8 mouse cellular contexts compared by ENCODE assay signal in the genomic region with DNA sequence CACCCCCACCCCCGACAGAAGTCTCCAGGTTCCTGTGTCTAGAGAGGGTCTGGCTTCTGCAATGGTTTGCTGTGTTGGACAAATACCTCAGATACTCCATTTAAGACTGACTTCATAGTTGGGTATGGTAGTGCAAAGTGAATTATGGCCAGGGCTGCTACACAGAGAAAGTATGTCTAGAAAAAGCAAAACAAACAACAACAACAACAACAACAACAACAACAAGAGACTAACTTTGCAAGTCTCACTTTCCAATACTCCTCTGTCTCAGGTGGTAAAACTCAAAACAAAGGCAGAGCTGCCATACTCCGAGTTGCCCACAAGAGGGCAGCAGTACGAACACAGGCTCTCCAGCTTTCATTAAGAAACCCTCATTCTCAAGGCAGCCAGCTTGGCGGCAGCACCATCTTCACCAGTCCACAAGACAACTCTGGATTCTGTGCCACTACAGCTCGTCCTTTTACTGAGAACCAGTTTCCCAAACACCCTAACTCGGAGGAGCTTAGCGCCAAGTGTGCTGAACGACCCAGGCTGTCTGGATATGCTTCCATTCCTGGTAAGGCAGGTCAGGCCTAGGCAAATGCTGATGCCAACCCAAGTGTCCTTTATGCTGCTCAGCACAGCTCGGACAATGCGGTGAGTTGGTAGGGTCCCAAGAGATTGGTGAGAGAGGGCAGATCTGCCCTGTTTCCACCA.
DNase-seq lines count a peak whose midpoint lies in the region; ATAC-seq and TF ChIP-seq lines count a peak whose summit lies in the region.

No protein-coding gene starts in this region.

- H3K4me2 ChIP-seq in forebrain, embryonic 11.5 days (ENCODE audit: low read depth, low read length, severe bottlenecking) = no peak overlapping the region
- no peak overlapping the region for H3K4me2 ChIP-seq in heart, postnatal 0 days (ENCODE audit: low read depth, low read length)
- no peak overlapping the region for H3K4me2 ChIP-seq in liver, embryonic 14.5 days (ENCODE audit: low read depth)

- TF ChIP-seq CTCF in G1E (IDR thresholded peaks at IDR 0.05; ENCODE audit: low read depth, low read length) = peak; percentile 95
- TF ChIP-seq CTCF in heart, postnatal 0 days (IDR thresholded peaks at IDR 0.05; ENCODE audit: low read depth) = peak; percentile 96
- TF ChIP-seq CTCF in liver, embryonic 14.5 days (IDR thresholded peaks at IDR 0.05; ENCODE audit: low read depth) = peak; percentile 94

- peaks cover 11% of the 10 kb centered on the region for H3K36me3 ChIP-seq in G1E (replicated peaks)
- H3K36me3 ChIP-seq in forebrain, embryonic 11.5 days (ENCODE audit: control insufficient read depth, insufficient read depth, low read length) = no peaks in the 10 kb centered on the region
- 0 out of 2 replicates have a peak, but pooled peaks cover 8% of the 10 kb centered on the region for H3K36me3 ChIP-seq in heart, postnatal 0 days (replicated peaks; ENCODE audit: control insufficient read depth, insufficient read depth, low read length)
- H3K36me3 ChIP-seq in liver, embryonic 14.5 days (replicated peaks; ENCODE audit: control insufficient read depth, insufficient read depth, low read depth) = no peaks in the 10 kb centered on the region

- H3K27ac ChIP-seq in forebrain, embryonic 11.5 days (ENCODE audit: low read depth, low read length) = no peak overlapping the region
- H3K27ac ChIP-seq in heart, postnatal 0 days (ENCODE audit: low read depth) = no peak overlapping the region
- no peak overlapping the region for H3K27ac ChIP-seq in liver, embryonic 14.5 days

- peak; percentile 72 for DNase-seq in G1E (ENCODE audit: low spot score)
- peak; percentile 46 for DNase-seq in c-Kit-positive CD71-positive TER-119-positive erythroid progenitor cells, embryonic 14.5 days (ENCODE audit: low spot score)
- peak; percentile 84 for DNase-seq in forebrain, embryonic 11.5 days (ENCODE audit: low spot score)
- peak; percentile 58 for DNase-seq in heart, postnatal 0 days (ENCODE audit: low spot score)
- DNase-seq in kidney, postnatal 25 days = peak; percentile 73 to 78
- DNase-seq in liver, embryonic 14.5 days (ENCODE audit: low read depth in 3 of 3, low spot score in 3 of 3) = peak in 2 of 3 experiments; percentile 3 to 38
- peak; percentile 45 for DNase-seq in ovary, postnatal 10 days (ENCODE audit: low spot score)
- DNase-seq in thymus, postnatal 4 days = peak; percentile 65

- no peaks in the 10 kb centered on the region for H3K27me3 ChIP-seq in G1E (ENCODE audit: insufficient read depth, low read length)
- H3K27me3 ChIP-seq in forebrain, embryonic 11.5 days (ENCODE audit: control insufficient read depth, insufficient read depth, low read length) = no peaks in the 10 kb centered on the region
- no peaks in the 10 kb centered on the region for H3K27me3 ChIP-seq in heart, postnatal 0 days (ENCODE audit: control insufficient read depth, insufficient read depth, low read length)
- no peaks in the 10 kb centered on the region for H3K27me3 ChIP-seq in liver, embryonic 14.5 days (ENCODE audit: control insufficient read depth, insufficient read depth, low read length)

- peak overlapping the region; percentile 46; the same call in 1 of the 2 replicates for H3K4me3 ChIP-seq in G1E (ENCODE audit: low read depth, low read length)
- no peak overlapping the region for H3K4me3 ChIP-seq in forebrain, embryonic 11.5 days (ENCODE audit: low read depth, low read length)
- no peak overlapping the region for H3K4me3 ChIP-seq in heart, postnatal 0 days (ENCODE audit: low read depth, low read length)
- no peak overlapping the region for H3K4me3 ChIP-seq in liver, embryonic 14.5 days (ENCODE audit: insufficient read depth in 1 of 2, low read depth in 2 of 2, low read length in 2 of 2)

- peak; percentile 54 for ATAC-seq in G1E (ENCODE audit: extremely low read depth, insufficient number of reproducible peaks, low FRiP score, poor library complexity, severe bottlenecking)
- 0 out of 2 replicates have a peak, but pooled peaks have one; percentile 46 for ATAC-seq in forebrain, embryonic 11.5 days (replicated peaks; ENCODE audit: low FRiP score)
- no peak for ATAC-seq in heart, postnatal 0 days (ENCODE audit: insufficient read depth, low read depth)
- no peak for ATAC-seq in liver, embryonic 14.5 days (ENCODE audit: insufficient read depth)

- no peak overlapping the region for H3K9ac ChIP-seq in forebrain, embryonic 11.5 days (ENCODE audit: low read length)
- no peak overlapping the region for H3K9ac ChIP-seq in heart, postnatal 0 days (replicated peaks; ENCODE audit: low read depth, low read length)
- no peak overlapping the region for H3K9ac ChIP-seq in liver, embryonic 14.5 days (replicated peaks)

- WGBS in forebrain, embryonic 11.5 days = 34% methylated on average over 10 of the region's 10 CpGs
- 24% methylated on average over 10 of the region's 10 CpGs for WGBS in heart, postnatal 0 days
- 27% methylated on average over 10 of the region's 10 CpGs for WGBS in liver, embryonic 14.5 days (ENCODE audit: insufficient replicate concordance)

- no peaks in the 10 kb centered on the region for H3K9me3 ChIP-seq in G1E (replicated peaks)
- no peaks in the 10 kb centered on the region for H3K9me3 ChIP-seq in forebrain, embryonic 11.5 days (ENCODE audit: control insufficient read depth, low read length)
- no peaks in the 10 kb centered on the region for H3K9me3 ChIP-seq in heart, postnatal 0 days (replicated peaks; ENCODE audit: control insufficient read depth, low read length)
- H3K9me3 ChIP-seq in liver, embryonic 14.5 days (ENCODE audit: control insufficient read depth, low read length) = no peaks in the 10 kb centered on the region

- no peak for TF ChIP-seq EP300 in heart, postnatal 0 days (IDR thresholded peaks at IDR 0.05; ENCODE audit: low read depth)
- no peak for TF ChIP-seq EP300 in liver, embryonic 14.5 days (IDR thresholded peaks at IDR 0.05; ENCODE audit: low read depth)

- peaks cover 51% of the 10 kb centered on the region for H3K4me1 ChIP-seq in G1E (ENCODE audit: insufficient read depth, low read depth, low read length)
- no peaks in the 10 kb centered on the region; the same call in none of the 2 replicates for H3K4me1 ChIP-seq in forebrain, embryonic 11.5 days (replicated peaks; ENCODE audit: control insufficient read depth, insufficient read depth, low read length)
- no peaks in the 10 kb centered on the region for H3K4me1 ChIP-seq in heart, postnatal 0 days (ENCODE audit: control insufficient read depth, insufficient read depth)
- no peaks in the 10 kb centered on the region for H3K4me1 ChIP-seq in liver, embryonic 14.5 days (replicated peaks; ENCODE audit: control insufficient read depth in 2 of 2, insufficient read depth in 2 of 2, low read length in 1 of 2)

Comparison
In these comparisons a context has a peak if more than half of its experiments do, and no peak if none do; other contexts are left out.
1. ATAC-seq: peak in G1E (single experiment) and forebrain, embryonic 11.5 days (single experiment); none in heart, postnatal 0 days (single experiment) and liver, embryonic 14.5 days (single experiment).
2. DNase-seq: peak in every context shown above with its lines; median percentile 84 in forebrain, embryonic 11.5 days; 76 in kidney, postnatal 25 days; 72 in G1E; 65 in thymus, postnatal 4 days; 58 in heart, postnatal 0 days; 46 in c-Kit-positive CD71-positive TER-119-positive erythroid progenitor cells, embryonic 14.5 days; 45 in ovary, postnatal 10 days; 20 in liver, embryonic 14.5 days.
3. Peak in every context shown above with its lines, with median percentiles within 50 percentile points of each other: CTCF ChIP-seq.